Mouse (Mus musculus) hindbrain, embryonic 13.5 days (tissue): ENCODE data around the gene Gprc5c. TPM values are rescaled to one million over a fixed set of nuclear protein-coding genes. Genes with fewer than 3 reads are reported as not detected.
A peak's percentile ranks its signal among the peaks of the same experiment; 100 is the strongest.
"Not testable (repeated sequence)": the region's sequence is repeated elsewhere in the genome, so short reads cannot be mapped to it uniquely, and the experiment has no call there.

Experiments used
- ATAC-seq: fragments of 200-750 bp; cut with Nextera tagmentation; 2 replicates; pipeline ENCODE4 v1.8.0; 2017; ENCODE audit warnings: moderate TSS enrichment; ENCODE audit not compliant: low FRiP score
- H3K27ac ChIP-seq: fragments of 300-500 bp; sonication (generic); 2 replicates; pipeline ENCODE4 v1.5.1; 2015; ENCODE audit warnings: inconsistent platforms, mild to moderate bottlenecking, moderate library complexity
- H3K27me3 ChIP-seq: fragments of 300-500 bp; sonication (generic); 2 replicates; pipeline ENCODE4 v1.6.1; 2015; ENCODE audit warnings: mild to moderate bottlenecking, inconsistent platforms
- H3K36me3 ChIP-seq: fragments of 300-500 bp; sonication (generic); 2 replicates; pipeline ENCODE4 v1.6.1; 2015; ENCODE audit warnings: mild to moderate bottlenecking, inconsistent platforms
- H3K4me1 ChIP-seq: fragments of 300-500 bp; sonication (generic); replicated peaks from 2 replicates; pipeline ENCODE4 v1.6.1; 2015; ENCODE audit warnings: inconsistent platforms
- H3K4me2 ChIP-seq: fragments of 300-500 bp; sonication (generic); 2 replicates; pipeline ENCODE4 v1.6.1; 2015; ENCODE audit warnings: inconsistent platforms, mild to moderate bottlenecking, moderate library complexity
- H3K4me3 ChIP-seq: fragments of 300-500 bp; sonication (generic); 2 replicates; pipeline ENCODE4 v1.5.1; 2015; ENCODE audit warnings: mild to moderate bottlenecking, inconsistent platforms
- H3K9ac ChIP-seq: fragments of 300-500 bp; sonication (generic); 2 replicates; pipeline ENCODE4 v1.6.1; 2015; ENCODE audit warnings: mild to moderate bottlenecking, inconsistent platforms
- H3K9me3 ChIP-seq: fragments of 300-500 bp; sonication (generic); 2 replicates; pipeline ENCODE4 v1.6.1; 2016; ENCODE audit warnings: inconsistent platforms
- WGBS: fragments of 180-500 bp; shearing (Covaris S2); methylation state at CpG from one replicate; pipeline ENCODE4 v1.1.7; 2015; 5-methylcytosine and 5-hydroxymethylcytosine counted together
- polyA plus RNA-seq: library from polyadenylated mRNA; unstranded; fragments of >200 nt; fragmentation: Nextera tagmentation; extraction: Ambion mirVana; gene quantifications from 2 replicates; pipeline ENCODE4 v1.2.1, GENCODE M21; 2015

Gprc5c gene
- polyA plus RNA-seq, 1 experiment from 2014 or later, result 9.9 TPM

GRCm38 (mm10) chr11:114890542-114890941 is 39.6 kb downstream of the Gprc5c start:
- no peak for ATAC-seq
- Histone ChIP-seq H3K9me3 (no peaks in the 10 kb centered on the region), H3K4me2 (no peak overlapping the region), H3K27me3 (no peaks in the 10 kb centered on the region), H3K27ac (no peak overlapping the region), H3K4me1 (0 out of 2 replicates have a peak, but pooled peaks cover 4% of the 10 kb centered on the region), H3K4me3 (no peak overlapping the region), H3K36me3 (no peaks in the 10 kb centered on the region), H3K9ac (no peak overlapping the region)
- WGBS, result 51% methylated on average over 5 of the region's 5 CpGs

GRCm38 (mm10) chr11:114896085-114896484 is 45.1 kb downstream of the Gprc5c start:
- H3K4me1 ChIP-seq, result no peaks in the 10 kb centered on the region
- WGBS, result 90% methylated on average over 3 of the region's 3 CpGs
- ATAC-seq, result no peak
- H3K9me3 ChIP-seq, result no peaks in the 10 kb centered on the region
- no peak overlapping the region for H3K4me3 ChIP-seq
- no peak overlapping the region for H3K9ac ChIP-seq
- no peak overlapping the region for H3K27ac ChIP-seq
- no peaks in the 10 kb centered on the region for H3K27me3 ChIP-seq
- H3K4me2 ChIP-seq, result no peak overlapping the region
- H3K36me3 ChIP-seq, result no peaks in the 10 kb centered on the region

- WGBS, result 47% methylated on average over 1 of the region's 1 CpGs
- no peaks in the 10 kb centered on the region for H3K9me3 ChIP-seq
- H3K4me2 ChIP-seq, result no peak overlapping the region
- no peaks in the 10 kb centered on the region for H3K27me3 ChIP-seq
- H3K36me3 ChIP-seq, result no peaks in the 10 kb centered on the region
- H3K27ac ChIP-seq, result no peak overlapping the region
- no peak for ATAC-seq
- H3K9ac ChIP-seq, result no peak overlapping the region
- no peaks in the 10 kb centered on the region for H3K4me1 ChIP-seq
- H3K4me3 ChIP-seq, result no peak overlapping the region
These were observed 47.1 kb downstream of the Gprc5c start for GRCm38 (mm10) chr11:114898026-114898425.

- 91% methylated on average over 4 of the region's 4 CpGs for WGBS
- Histone ChIP-seq H3K27ac (no peak overlapping the region), H3K9ac (no peak overlapping the region), H3K27me3 (no peaks in the 10 kb centered on the region), H3K4me2 (no peak overlapping the region), H3K36me3 (no peaks in the 10 kb centered on the region), H3K4me1 (no peaks in the 10 kb centered on the region), H3K9me3 (no peaks in the 10 kb centered on the region), H3K4me3 (no peak overlapping the region)
- no peak for ATAC-seq
These were observed 52.3 kb downstream of the Gprc5c start for GRCm38 (mm10) chr11:114903224-114903623.

GRCm38 (mm10) chr11:114907567-114907966 is 56.6 kb downstream of the Gprc5c start:
- H3K4me2 ChIP-seq, result no peak overlapping the region
- no peak overlapping the region for H3K9ac ChIP-seq
- 85% methylated on average over 4 of the region's 4 CpGs for WGBS
- H3K27me3 ChIP-seq, result 0 out of 2 replicates have a peak, but pooled peaks cover 5% of the 10 kb centered on the region
- H3K4me1 ChIP-seq, result no peaks in the 10 kb centered on the region
- H3K9me3 ChIP-seq, result no peaks in the 10 kb centered on the region
- H3K4me3 ChIP-seq, result no peak overlapping the region
- H3K36me3 ChIP-seq, result no peaks in the 10 kb centered on the region
- no peak overlapping the region for H3K27ac ChIP-seq
- ATAC-seq, result no peak

DNA sequence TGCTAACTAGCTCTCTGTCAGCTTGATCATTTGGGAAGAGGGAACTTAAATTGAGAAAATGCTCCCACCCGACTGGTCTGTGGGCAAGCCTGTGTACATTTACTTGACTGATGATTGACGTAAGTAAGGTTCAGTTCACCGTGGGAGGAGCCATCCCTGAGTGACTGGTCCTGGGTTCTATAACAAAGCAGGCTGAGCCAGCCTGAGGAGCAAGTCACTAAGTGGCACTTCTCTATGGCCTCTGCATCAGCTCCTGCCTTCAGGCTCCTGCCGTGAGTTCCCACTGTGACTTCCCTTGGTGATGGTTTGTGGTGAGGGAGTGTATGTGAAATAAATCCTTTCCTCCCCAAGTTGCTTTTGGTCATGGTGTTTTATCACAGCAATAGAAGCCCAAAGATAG is 57.1 kb downstream of the Gprc5c start:
- Histone ChIP-seq H3K27me3 (0 out of 2 replicates have a peak, but pooled peaks cover 5% of the 10 kb centered on the region), H3K36me3 (no peaks in the 10 kb centered on the region), H3K9me3 (no peaks in the 10 kb centered on the region), H3K4me2 (no peak overlapping the region), H3K4me3 (no peak overlapping the region), H3K4me1 (no peaks in the 10 kb centered on the region), H3K9ac (no peak overlapping the region), H3K27ac (no peak overlapping the region)
- WGBS, result 57% methylated on average over 4 of the region's 4 CpGs
- no peak for ATAC-seq

GRCm38 (mm10) chr11:114909538-114909937 is 58.6 kb downstream of the Gprc5c start:
- H3K4me2 ChIP-seq, ATAC-seq, H3K4me1 ChIP-seq, H3K4me3 ChIP-seq, H3K9ac ChIP-seq, H3K27ac ChIP-seq, H3K36me3 ChIP-seq, H3K9me3 ChIP-seq: not testable (repeated sequence)
- peaks cover 10% of the 10 kb centered on the region; the same call in 1 of the 2 replicates for H3K27me3 ChIP-seq
- WGBS, result 44% methylated on average over 3 of the region's 3 CpGs

DNA sequence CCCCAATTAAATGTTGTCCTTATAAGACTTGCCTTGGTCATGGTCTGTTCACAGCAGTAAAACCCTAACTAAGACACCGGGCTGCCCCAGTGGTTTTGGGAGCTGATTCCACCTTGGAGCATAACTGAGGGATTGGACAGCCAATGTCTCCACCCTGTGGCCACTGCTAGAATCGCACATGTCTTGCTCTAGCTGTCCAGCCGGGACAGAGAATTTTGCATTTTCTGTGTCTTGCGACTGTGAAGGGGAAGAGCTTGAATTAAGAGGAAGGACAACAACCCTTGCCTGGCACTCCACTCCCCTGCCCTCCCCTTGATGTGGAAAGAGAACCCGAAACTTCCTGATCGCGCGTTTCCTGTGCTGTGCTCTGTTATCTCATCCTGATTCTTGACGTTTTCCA is 61.9 kb downstream of the Gprc5c start:
- Histone ChIP-seq H3K4me3 (no peak overlapping the region), H3K9ac (no peak overlapping the region), H3K27ac (no peak overlapping the region), H3K9me3 (no peaks in the 10 kb centered on the region), H3K27me3 (peaks cover 21% of the 10 kb centered on the region), H3K4me1 (no peaks in the 10 kb centered on the region), H3K36me3 (no peaks in the 10 kb centered on the region), H3K4me2 (no peak overlapping the region)
- 18% methylated on average over 9 of the region's 9 CpGs for WGBS
- ATAC-seq, result peak; percentile 68; the same call in 1 of the 2 replicates

GRCm38 (mm10) chr11:114914978-114915377 is 64.0 kb downstream of the Gprc5c start:
- Histone ChIP-seq H3K36me3 (no peaks in the 10 kb centered on the region), H3K4me1 (no peaks in the 10 kb centered on the region), H3K27ac (no peak overlapping the region), H3K27me3 (peaks cover 21% of the 10 kb centered on the region), H3K4me2 (no peak overlapping the region), H3K9ac (no peak overlapping the region), H3K4me3 (no peak overlapping the region), H3K9me3 (no peaks in the 10 kb centered on the region)
- WGBS, result 73% methylated on average over 7 of the region's 7 CpGs
- ATAC-seq, result no peak

- H3K4me1 ChIP-seq, result no peaks in the 10 kb centered on the region
- 88% methylated on average over 6 of the region's 6 CpGs for WGBS
- ATAC-seq, result no peak
These were observed 66.2 kb downstream of the Gprc5c start for GRCm38 (mm10) chr11:114917120-114917519.

More at GRCm38 (mm10) chr11:114917120-114917519, 66.2 kb downstream of the Gprc5c start:
- Histone ChIP-seq H3K27me3 (peaks cover 18% of the 10 kb centered on the region), H3K27ac (no peak overlapping the region), H3K4me2 (no peak overlapping the region), H3K9ac (no peak overlapping the region), H3K9me3 (no peaks in the 10 kb centered on the region), H3K4me3 (no peak overlapping the region), H3K36me3 (no peaks in the 10 kb centered on the region)

Other genes with a start within 250 kb of the Gprc5c start
- gene Rpl38, start 182.6 kb upstream of the Gprc5c start, polyA plus RNA-seq, result 809 and 885 TPM in 2 replicates
- 33.0 and 33.9 TPM in 2 replicates for gene Ttyh2, start 175.7 kb upstream of the Gprc5c start, polyA plus RNA-seq
- gene Dnaic2, start 123.7 kb upstream of the Gprc5c start, polyA plus RNA-seq, result 2.9 and 3.8 TPM in 2 replicates
- gene Kif19a, start 85.8 kb upstream of the Gprc5c start, polyA plus RNA-seq, result 1.2 and 1.3 TPM in 2 replicates
- gene Btbd17, start 55.2 kb upstream of the Gprc5c start, polyA plus RNA-seq, result 21.4 and 22.3 TPM in 2 replicates
- not detected in 2 replicates for gene Gpr142, start 52.2 kb upstream of the Gprc5c start, polyA plus RNA-seq
- gene Cd300a, start 38.9 kb downstream of the Gprc5c start, polyA plus RNA-seq, result 0.69 and 1.2 TPM in 2 replicates
- not detected in 2 replicates for gene Cd300lb, start 83.2 kb downstream of the Gprc5c start, polyA plus RNA-seq
- gene Cd300c, start 118.0 kb downstream of the Gprc5c start, polyA plus RNA-seq, result not detected in 2 replicates
- gene Cd300ld, start 138.8 kb downstream of the Gprc5c start, polyA plus RNA-seq, result 0.06 TPM in 1 of 2 replicates, not detected in the other
- gene Cd300c2, start 150.7 kb downstream of the Gprc5c start, polyA plus RNA-seq, result 0.96 and 2.0 TPM in 2 replicates
- gene Cd300ld2, start 165.0 kb downstream of the Gprc5c start, polyA plus RNA-seq, result not detected in 2 replicates
- not detected in 2 replicates for gene Cd300ld4, start 175.9 kb downstream of the Gprc5c start, polyA plus RNA-seq
- not detected in 2 replicates for gene Cd300ld5, start 186.6 kb downstream of the Gprc5c start, polyA plus RNA-seq
- gene Cd300ld3, start 197.3 kb downstream of the Gprc5c start, polyA plus RNA-seq, result not detected in 2 replicates
- not detected in 2 replicates for gene Cd300e, start 211.0 kb downstream of the Gprc5c start, polyA plus RNA-seq
- 0.99 and 1.4 TPM in 2 replicates for gene Rab37, start 240.3 kb downstream of the Gprc5c start, polyA plus RNA-seq